Mouse (Mus musculus) neural tube, embryonic 14.5 days (tissue): ENCODE data around the gene Senp7. TPM values are rescaled to one million over a fixed set of nuclear protein-coding genes. Genes with fewer than 3 reads are reported as not detected.
"Not testable (repeated sequence)": the region's sequence is repeated elsewhere in the genome, so short reads cannot be mapped to it uniquely, and the experiment has no call there.

Source experiments
- ATAC-seq: fragments of 200-750 bp; cut with Nextera tagmentation; 2 replicates; pipeline ENCODE4 v1.8.0; 2017; ENCODE audit warnings: low read depth, mild to moderate bottlenecking, moderate TSS enrichment, moderate library complexity
- H3K27ac ChIP-seq: fragments of 300-500 bp; sonication (generic); 2 replicates; pipeline ENCODE4 v1.5.1; 2014; ENCODE audit warnings: low read depth, mild to moderate bottlenecking, control low read depth, low read length, moderate library complexity, mixed read lengths
- H3K27me3 ChIP-seq: fragments of 300-500 bp; sonication (generic); 2 replicates; pipeline ENCODE4 v1.6.1; 2014; ENCODE audit warnings: low read length; ENCODE audit not compliant: control insufficient read depth, insufficient read depth
- H3K36me3 ChIP-seq: fragments of 300-500 bp; sonication (generic); 2 replicates; pipeline ENCODE4 v1.6.1; 2014; ENCODE audit warnings: low read length, mixed read lengths; ENCODE audit not compliant: control insufficient read depth, insufficient read depth
- H3K4me1 ChIP-seq: fragments of 300-500 bp; sonication (generic); 2 replicates; pipeline ENCODE4 v1.6.1; 2014; ENCODE audit warnings: low read length; ENCODE audit not compliant: control insufficient read depth, insufficient read depth
- H3K4me2 ChIP-seq: fragments of 300-500 bp; sonication (generic); 2 replicates; pipeline ENCODE4 v1.6.1; 2014; ENCODE audit warnings: mild to moderate bottlenecking, low read depth, low read length, control low read depth
- H3K4me3 ChIP-seq: fragments of 300-500 bp; sonication (generic); 2 replicates; pipeline ENCODE4 v1.5.1; 2014; ENCODE audit warnings: low read depth, low read length, control low read depth, mixed read lengths
- H3K9ac ChIP-seq: fragments of 300-500 bp; sonication (generic); replicated peaks from 2 replicates; pipeline ENCODE4 v1.6.1; 2014; ENCODE audit warnings: low read depth, mild to moderate bottlenecking, control low read depth, low read length, mixed read lengths
- H3K9me3 ChIP-seq: fragments of 300-500 bp; sonication (generic); 2 replicates; pipeline ENCODE4 v1.6.1; 2016; ENCODE audit warnings: low read length; ENCODE audit not compliant: control insufficient read depth
- WGBS: fragments of 180-500 bp; shearing (Covaris S2); extraction: QIAGEN DNeasy Blood & Tissue Kit; methylation state at CpG from one replicate; pipeline ENCODE4 v1.1.7; 2014; 5-methylcytosine and 5-hydroxymethylcytosine counted together
- polyA plus RNA-seq: library from polyadenylated mRNA; unstranded; fragments of >200 nt; fragmentation: Nextera tagmentation; extraction: Ambion mirVana; gene quantifications from 2 replicates; pipeline ENCODE4 v1.2.1, GENCODE M21; 2014

Senp7 gene
- polyA plus RNA-seq, 1 experiment from 2014 or later, result 73.6 TPM

DNA sequence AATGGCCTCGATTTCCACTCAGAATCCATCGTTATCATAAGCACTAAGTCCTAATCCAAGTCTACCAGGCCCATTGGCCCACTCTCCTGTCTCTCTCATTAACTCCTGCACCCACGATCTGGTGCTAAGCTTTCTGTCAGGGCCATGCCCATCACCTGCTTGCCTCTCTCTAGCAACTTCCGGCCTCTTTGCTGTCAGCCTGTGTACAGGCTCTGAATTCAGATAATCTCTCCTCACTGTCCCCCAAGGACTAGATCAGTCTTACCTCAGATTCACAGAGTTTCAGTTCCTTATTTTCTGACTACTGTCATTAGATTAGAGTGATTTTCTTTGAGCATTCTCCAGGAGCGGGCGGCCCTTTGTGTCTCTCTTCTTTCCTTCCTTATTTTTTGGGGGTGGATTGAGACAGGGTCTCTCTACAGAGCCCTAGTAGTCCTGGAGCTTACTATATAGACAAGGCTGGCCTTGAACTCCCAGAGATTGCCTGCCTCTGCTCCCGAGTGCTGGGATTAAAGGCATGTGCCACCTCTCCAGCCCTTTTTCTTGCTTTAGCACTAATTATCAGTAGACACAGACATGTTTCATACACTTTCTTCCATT lies 14.0 kb downstream of the Senp7 start:
- no peak overlapping the region for H3K9ac ChIP-seq
- H3K4me3 ChIP-seq, result no peak overlapping the region
- 81% methylated on average over 7 of the region's 7 CpGs for WGBS
- no peak overlapping the region for H3K27ac ChIP-seq
- H3K4me1 ChIP-seq, result no peaks in the 10 kb centered on the region
- H3K27me3 ChIP-seq, result no peaks in the 10 kb centered on the region
- H3K4me2 ChIP-seq, result no peak overlapping the region
- no peaks in the 10 kb centered on the region for H3K9me3 ChIP-seq
- no peak for ATAC-seq
- H3K36me3 ChIP-seq, result no peaks in the 10 kb centered on the region

DNA sequence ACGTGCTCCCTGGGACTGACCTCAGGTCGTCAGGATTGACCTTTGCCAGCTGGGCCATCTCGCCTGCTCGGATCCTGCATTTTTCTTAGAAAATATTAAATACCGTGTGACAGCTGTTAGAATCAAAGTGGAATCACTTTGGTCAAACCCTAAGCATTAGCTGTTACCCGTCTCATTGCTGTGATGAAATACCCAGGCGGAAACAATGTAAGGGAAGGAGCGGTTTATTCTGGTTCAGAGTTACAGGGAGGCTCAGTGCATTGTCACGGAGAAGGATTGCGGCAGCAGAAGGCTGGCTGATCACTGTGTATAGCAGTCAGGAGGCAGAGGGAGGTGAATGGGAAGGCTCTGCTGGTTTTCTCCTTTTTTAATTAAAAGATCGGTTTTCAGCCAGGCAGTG lies 14.8 kb downstream of the Senp7 start:
- no peaks in the 10 kb centered on the region for H3K36me3 ChIP-seq
- no peaks in the 10 kb centered on the region for H3K4me1 ChIP-seq
- no peaks in the 10 kb centered on the region for H3K9me3 ChIP-seq
- H3K4me2 ChIP-seq, result no peak overlapping the region
- H3K4me3 ChIP-seq, result no peak overlapping the region
- no peak for ATAC-seq
- 60% methylated on average over 11 of the region's 11 CpGs for WGBS
- no peak overlapping the region for H3K27ac ChIP-seq
- no peak overlapping the region for H3K9ac ChIP-seq
- no peaks in the 10 kb centered on the region for H3K27me3 ChIP-seq

DNA sequence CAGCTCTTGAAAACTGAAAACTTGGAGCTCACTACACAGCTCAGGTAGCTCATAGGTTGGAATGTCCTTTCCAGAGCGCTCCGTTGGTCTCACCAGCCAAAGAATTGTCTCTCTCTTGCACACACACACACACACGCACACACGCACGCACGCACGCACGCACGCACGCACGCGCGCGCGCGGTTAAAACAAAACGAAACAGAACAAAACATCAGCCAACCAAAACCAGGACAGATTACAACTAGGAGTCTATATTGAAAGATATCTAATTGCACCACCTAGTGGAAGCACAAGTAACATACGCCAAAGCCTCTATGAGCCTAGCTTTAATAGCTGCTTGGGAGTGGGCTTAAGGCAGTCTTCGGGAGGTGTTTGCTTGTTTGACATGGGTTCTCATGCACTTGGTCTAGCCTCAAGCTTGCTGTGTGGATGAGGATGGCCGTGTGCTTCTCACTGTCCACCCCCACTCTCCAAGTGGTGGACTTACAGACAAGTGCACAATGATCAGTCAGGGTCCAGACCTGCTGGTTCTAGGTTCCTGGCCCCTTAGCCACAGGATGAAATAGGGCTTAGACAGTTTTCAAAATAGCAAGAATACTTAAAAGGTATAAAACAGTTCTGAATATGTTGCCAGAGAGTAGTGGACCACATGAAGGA lies 16.3 kb downstream of the Senp7 start:
- no peaks in the 10 kb centered on the region for H3K27me3 ChIP-seq
- peak overlapping the region; percentile 56 for H3K4me2 ChIP-seq
- peak overlapping the region; percentile 53; the same call in 1 of the 2 replicates for H3K27ac ChIP-seq
- 6% methylated on average over 20 of the region's 20 CpGs for WGBS
- ATAC-seq, result peak; percentile 96
- H3K36me3 ChIP-seq, result no peaks in the 10 kb centered on the region
- no peaks in the 10 kb centered on the region for H3K4me1 ChIP-seq
- peak overlapping the region; percentile 12; the same call in 1 of the 2 replicates for H3K4me3 ChIP-seq
- no peak overlapping the region for H3K9ac ChIP-seq
- no peaks in the 10 kb centered on the region for H3K9me3 ChIP-seq

DNA sequence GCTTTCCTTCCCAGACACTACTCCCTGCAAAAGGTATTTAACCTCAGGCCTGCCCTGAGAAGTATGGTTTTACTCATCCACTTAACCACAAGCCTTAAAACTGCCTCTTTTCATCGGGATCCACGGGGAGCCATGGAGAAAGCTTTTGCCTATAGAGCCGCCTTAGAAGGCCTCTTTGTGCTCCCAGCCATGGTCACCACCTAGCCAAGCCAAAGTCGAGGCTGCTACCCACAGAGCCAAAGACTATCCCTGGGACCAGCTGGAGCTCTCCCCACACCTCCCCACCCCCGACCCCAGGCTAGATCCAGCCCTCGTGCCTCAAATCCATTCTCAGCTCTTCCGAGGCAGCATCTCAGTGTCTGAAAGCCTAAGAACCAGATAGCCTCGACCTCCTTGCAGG lies 18.0 kb downstream of the Senp7 start:
- H3K27ac ChIP-seq, result no peak overlapping the region
- no peak overlapping the region for H3K4me2 ChIP-seq
- no peaks in the 10 kb centered on the region for H3K4me1 ChIP-seq
- ATAC-seq, result no peak
- H3K27me3 ChIP-seq, result no peaks in the 10 kb centered on the region
- 49% methylated on average over 8 of the region's 8 CpGs for WGBS
- H3K9me3 ChIP-seq, result no peaks in the 10 kb centered on the region
- H3K4me3 ChIP-seq, result no peak overlapping the region
- no peak overlapping the region for H3K9ac ChIP-seq
- no peaks in the 10 kb centered on the region for H3K36me3 ChIP-seq

DNA sequence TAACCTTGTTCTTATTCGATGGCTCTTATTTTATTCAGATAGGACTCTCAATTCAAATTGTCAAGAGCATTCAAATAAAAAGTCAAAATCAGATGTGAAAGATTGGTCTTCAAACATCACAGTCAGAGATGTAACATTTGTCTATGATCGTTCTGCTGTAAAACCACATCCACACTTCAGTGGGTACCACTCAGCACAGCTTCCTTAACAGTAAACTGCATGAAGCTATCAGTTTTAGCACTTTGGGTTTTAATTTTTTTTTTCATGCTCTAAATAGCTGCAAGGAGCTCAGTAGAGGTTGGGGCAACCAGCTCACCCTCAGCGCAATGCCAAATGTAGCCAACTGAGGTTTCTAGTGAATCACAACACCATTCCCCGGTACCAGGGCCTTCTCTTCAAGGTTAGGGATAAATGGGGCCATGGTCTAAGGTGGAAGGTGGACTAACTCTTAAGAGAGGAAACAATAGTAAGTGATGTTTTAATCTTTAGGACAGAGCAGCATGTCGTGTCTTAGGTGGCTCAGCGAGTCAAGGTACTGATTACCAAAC lies 20.5 kb downstream of the Senp7 start:
- ATAC-seq, result no peak
- Histone ChIP-seq H3K4me3 (no peak overlapping the region), H3K4me2 (no peak overlapping the region), H3K27ac (no peak overlapping the region), H3K9me3 (no peaks in the 10 kb centered on the region), H3K27me3 (no peaks in the 10 kb centered on the region), H3K9ac (no peak overlapping the region), H3K4me1 (no peaks in the 10 kb centered on the region), H3K36me3 (no peaks in the 10 kb centered on the region)
- WGBS, result 88% methylated on average over 6 of the region's 6 CpGs

DNA sequence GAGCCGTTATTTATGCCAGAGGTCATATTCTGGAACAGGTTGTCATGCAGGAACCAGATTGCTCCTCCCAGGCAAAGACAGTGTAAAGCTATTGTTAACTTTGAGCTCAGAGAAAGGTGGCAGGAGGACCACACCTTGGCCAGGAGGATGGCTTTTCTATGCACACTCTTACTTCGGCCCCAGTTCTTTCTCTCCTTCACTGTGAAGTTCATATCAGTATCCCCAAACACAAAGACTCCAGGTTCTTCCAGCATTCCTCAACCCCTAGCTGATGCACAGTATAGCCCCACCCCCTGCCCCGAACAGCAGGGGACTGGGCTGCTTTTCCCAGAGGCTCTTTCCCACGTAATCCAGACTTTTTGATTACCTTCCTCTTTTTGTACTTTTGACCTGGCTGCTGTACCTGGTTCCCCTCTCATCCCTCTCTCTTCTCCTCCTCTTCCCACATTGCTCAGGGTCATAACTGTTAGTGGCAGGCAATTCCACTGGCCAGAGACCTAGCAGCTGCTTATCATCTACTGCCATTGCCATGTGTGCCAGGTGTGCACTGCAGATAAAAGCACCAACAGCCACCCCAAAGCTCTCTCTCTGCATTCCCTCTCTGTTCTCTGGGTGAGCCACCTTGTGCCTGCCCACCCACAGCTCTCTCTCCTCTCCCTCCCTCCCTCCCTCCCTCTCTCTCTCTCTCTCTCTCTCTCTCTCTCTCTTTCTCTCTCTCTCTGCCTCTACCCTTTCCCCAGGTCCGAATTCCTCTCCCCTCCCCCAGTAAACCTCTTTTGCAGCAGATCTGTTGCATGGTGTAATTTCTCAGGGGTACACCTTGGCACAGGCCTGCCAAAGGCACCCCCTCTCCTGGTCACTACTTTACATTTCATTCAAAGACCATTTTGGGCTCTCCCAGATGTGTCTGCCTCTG lies 23.4 kb downstream of the Senp7 start:
- ATAC-seq, result no peak
- 50% methylated on average over 5 of the region's 5 CpGs for WGBS
- no peak overlapping the region for H3K9ac ChIP-seq
- H3K4me2 ChIP-seq, result no peak overlapping the region
- H3K36me3 ChIP-seq, result no peaks in the 10 kb centered on the region
- H3K9me3 ChIP-seq, result no peaks in the 10 kb centered on the region
- no peak overlapping the region for H3K27ac ChIP-seq
- H3K4me1 ChIP-seq, result peaks cover 8% of the 10 kb centered on the region
- H3K27me3 ChIP-seq, result no peaks in the 10 kb centered on the region
- no peak overlapping the region for H3K4me3 ChIP-seq

DNA sequence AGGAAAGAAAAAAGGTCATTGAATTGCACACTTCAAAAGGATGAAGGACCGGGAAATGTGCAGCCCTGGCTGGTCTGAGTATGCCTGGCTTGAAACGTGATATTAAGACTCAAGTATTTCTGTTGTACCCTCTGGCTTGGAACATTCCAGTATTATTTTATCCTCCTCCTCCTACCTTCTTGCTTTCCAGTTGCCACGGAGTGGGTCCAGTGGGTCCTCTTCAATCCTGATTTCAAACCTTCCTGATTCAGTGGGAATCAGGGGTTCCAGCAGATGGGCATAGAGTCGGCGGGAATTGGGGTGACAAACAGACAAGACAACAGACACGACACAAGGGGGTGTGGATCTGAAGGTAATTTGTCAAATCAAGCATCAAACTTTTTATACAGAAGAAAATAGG lies 24.4 kb downstream of the Senp7 start:
- Histone ChIP-seq H3K27ac (no peak overlapping the region), H3K4me1 (peaks cover 16% of the 10 kb centered on the region), H3K4me3 (no peak overlapping the region), H3K4me2 (no peak overlapping the region), H3K36me3 (no peaks in the 10 kb centered on the region), H3K9me3 (no peaks in the 10 kb centered on the region), H3K9ac (no peak overlapping the region), H3K27me3 (no peaks in the 10 kb centered on the region)
- WGBS, result 84% methylated on average over 6 of the region's 6 CpGs
- no peak for ATAC-seq

DNA sequence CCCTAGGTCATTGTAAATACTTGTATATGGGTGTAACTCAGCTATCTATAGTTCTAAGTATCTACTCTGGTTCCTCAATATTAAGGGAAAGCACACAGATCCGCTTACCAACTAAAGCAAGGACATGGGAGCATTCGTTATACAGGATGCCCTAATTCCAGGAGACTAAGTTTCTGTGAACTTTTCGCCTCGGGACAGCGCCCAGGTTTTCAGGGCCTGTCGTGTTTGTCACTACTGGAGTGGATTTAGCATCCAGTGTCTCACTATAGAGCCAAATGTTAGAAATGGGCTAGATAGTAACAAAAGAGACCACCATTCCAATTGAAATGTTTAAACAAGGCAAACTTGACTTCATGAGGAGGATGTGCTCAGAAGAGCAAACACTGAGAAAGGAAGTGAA lies 25.0 kb downstream of the Senp7 start:
- H3K4me1 ChIP-seq, result peaks cover 16% of the 10 kb centered on the region
- not testable (repeated sequence) for H3K4me3 ChIP-seq, H3K27ac ChIP-seq, H3K9me3 ChIP-seq, H3K36me3 ChIP-seq, ATAC-seq, H3K9ac ChIP-seq, H3K27me3 ChIP-seq, H3K4me2 ChIP-seq
- WGBS, result 88% methylated on average over 6 of the region's 6 CpGs

DNA sequence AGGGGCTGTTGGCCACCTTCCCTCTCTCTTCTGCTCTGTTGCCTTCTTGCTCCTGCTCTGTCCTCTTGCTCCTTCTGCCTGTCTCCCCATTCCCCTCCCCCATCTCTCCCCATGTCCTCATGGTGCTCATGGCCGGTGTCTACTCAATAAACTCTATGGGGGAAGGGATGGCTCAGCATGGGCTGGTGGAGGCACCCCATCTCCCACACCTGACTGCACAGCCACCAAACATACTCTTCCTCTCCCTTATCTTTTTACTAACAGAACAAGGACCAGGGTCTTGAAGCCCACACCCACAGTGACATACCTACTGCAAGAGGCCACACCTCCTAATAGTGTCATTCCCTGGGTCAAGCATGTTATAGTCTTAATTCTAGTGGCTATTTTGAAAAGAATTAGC lies 26.0 kb downstream of the Senp7 start:
- WGBS, result 100% methylated on average over 1 of the region's 1 CpGs
- ATAC-seq, result peak; percentile 3; the same call in 1 of the 2 replicates
- no peaks in the 10 kb centered on the region for H3K27me3 ChIP-seq
- H3K27ac ChIP-seq, result no peak overlapping the region
- H3K4me1 ChIP-seq, result peaks cover 16% of the 10 kb centered on the region
- no peaks in the 10 kb centered on the region for H3K36me3 ChIP-seq
- no peak overlapping the region for H3K4me3 ChIP-seq
- H3K9me3 ChIP-seq, result no peaks in the 10 kb centered on the region
- H3K4me2 ChIP-seq, result no peak overlapping the region
- no peak overlapping the region for H3K9ac ChIP-seq
